ENCODE assay signal across 8 mouse cellular contexts in the genomic region with DNA sequence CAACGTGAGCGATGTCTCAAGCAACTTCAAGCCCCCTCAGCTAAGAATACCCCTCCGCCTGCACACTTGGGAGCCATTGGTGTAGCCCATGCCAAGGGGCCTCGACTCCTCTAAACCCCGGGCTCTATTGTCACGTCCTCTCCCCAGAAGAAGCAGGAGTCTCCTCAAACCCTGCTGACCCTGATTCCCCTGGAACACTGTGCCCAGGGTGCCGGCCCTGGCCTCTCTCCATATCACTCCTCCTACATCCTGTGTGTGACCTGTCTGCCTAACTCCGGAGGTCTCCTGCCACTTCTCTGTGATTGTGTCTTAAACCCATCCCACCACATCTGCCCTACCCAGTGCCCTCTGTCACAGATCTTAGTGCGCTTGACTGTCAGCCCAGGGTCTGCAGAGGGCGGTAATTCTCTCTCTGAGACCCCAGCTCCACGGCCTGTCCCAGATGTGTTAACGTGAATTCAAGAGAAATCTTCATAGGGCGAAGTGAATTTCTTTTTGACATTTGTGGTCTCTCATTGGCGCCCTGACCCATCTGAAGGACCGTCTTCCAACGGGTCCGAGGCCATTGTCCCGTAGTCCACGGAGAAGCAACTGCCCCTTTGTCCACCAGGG. TPM values are rescaled to one million over a fixed set of nuclear protein-coding genes. Genes with fewer than 3 reads are reported as not detected.
DNase-seq lines count a peak whose midpoint lies in the region; ATAC-seq and TF ChIP-seq lines count a peak whose summit lies in the region.

No protein-coding gene starts in this region.

- 0 out of 2 replicates have a peak, but pooled peaks cover 9% of the 10 kb centered on the region for H3K27me3 ChIP-seq in kidney, postnatal 0 days (ENCODE audit: insufficient read depth, low read length)
- peaks cover 26% of the 10 kb centered on the region for H3K27me3 ChIP-seq in hindbrain, embryonic 14.5 days (ENCODE audit: control insufficient read depth, insufficient read depth, low read length)
- H3K27me3 ChIP-seq in midbrain, embryonic 15.5 days (replicated peaks): peaks cover 35% of the 10 kb centered on the region

- 0 out of 2 replicates have a peak, but pooled peaks cover 6% of the 10 kb centered on the region for H3K36me3 ChIP-seq in kidney, postnatal 0 days (ENCODE audit: insufficient read depth, low read length)
- H3K36me3 ChIP-seq in hindbrain, embryonic 14.5 days (replicated peaks; ENCODE audit: control insufficient read depth, insufficient read depth): no peaks in the 10 kb centered on the region
- H3K36me3 ChIP-seq in midbrain, embryonic 15.5 days (replicated peaks): no peaks in the 10 kb centered on the region

- WGBS in kidney, postnatal 0 days: 19% methylated on average over 19 of the region's 19 CpGs
- WGBS in hindbrain, embryonic 14.5 days: 16% methylated on average over 19 of the region's 19 CpGs
- 20% methylated on average over 19 of the region's 19 CpGs for WGBS in midbrain, embryonic 15.5 days

- H3K27ac ChIP-seq in kidney, postnatal 0 days: peak overlapping the region; percentile 84
- H3K27ac ChIP-seq in cortical plate, adult 2 months (ENCODE audit: insufficient read depth, low read length): no peak overlapping the region
- H3K27ac ChIP-seq in hindbrain, embryonic 14.5 days: no peak overlapping the region
- no peak overlapping the region for H3K27ac ChIP-seq in midbrain, embryonic 15.5 days

- peak overlapping the region; percentile 72 for H3K4me3 ChIP-seq in kidney, postnatal 0 days (replicated peaks; ENCODE audit: low read depth, low read length)
- peak overlapping the region; percentile 17; the same call in 1 of the 2 replicates for H3K4me3 ChIP-seq in cortical plate, adult 2 months (ENCODE audit: insufficient read depth, low read length)
- H3K4me3 ChIP-seq in hindbrain, embryonic 14.5 days (replicated peaks; ENCODE audit: low read length): peak overlapping the region; percentile 47
- peak overlapping the region; percentile 44 for H3K4me3 ChIP-seq in midbrain, embryonic 15.5 days

- no peak for ATAC-seq in kidney, postnatal 0 days (replicated peaks; ENCODE audit: low FRiP score, low read depth)
- ATAC-seq in hindbrain, embryonic 14.5 days (ENCODE audit: low FRiP score): no peak
- ATAC-seq in midbrain, embryonic 15.5 days (replicated peaks): no peak

- peak overlapping the region; percentile 77 for H3K9ac ChIP-seq in kidney, postnatal 0 days (ENCODE audit: low read depth, low read length)
- peak overlapping the region; percentile 53; the same call in 1 of the 2 replicates for H3K9ac ChIP-seq in hindbrain, embryonic 14.5 days
- H3K9ac ChIP-seq in midbrain, embryonic 15.5 days: peak overlapping the region; percentile 26; the same call in 1 of the 2 replicates

- H3K4me1 ChIP-seq in kidney, postnatal 0 days (replicated peaks; ENCODE audit: insufficient read depth, low read length): peaks cover 19% of the 10 kb centered on the region; the same call in 1 of the 2 replicates
- no peaks in the 10 kb centered on the region; the same call in 1 of the 2 replicates for H3K4me1 ChIP-seq in cortical plate, adult 2 months (ENCODE audit: control insufficient read depth, insufficient read depth, low read length)
- peaks cover 26% of the 10 kb centered on the region for H3K4me1 ChIP-seq in hindbrain, embryonic 14.5 days (replicated peaks; ENCODE audit: control insufficient read depth, insufficient read depth, low read length)
- H3K4me1 ChIP-seq in midbrain, embryonic 15.5 days: peaks cover 37% of the 10 kb centered on the region

- no peak for DNase-seq in kidney, postnatal 0 days (ENCODE audit: low spot score)
- no peak for DNase-seq in kidney, postnatal 4 days
- DNase-seq in hindbrain, embryonic 14.5 days (ENCODE audit: low spot score): no peak
- DNase-seq in adipocyte (ENCODE audit: low spot score): no peak
- no peak for DNase-seq in gastrocnemius, postnatal 4 days (ENCODE audit: low spot score in 2 of 2)
- DNase-seq in ovary, postnatal 14 days (ENCODE audit: low spot score): no peak

- TF ChIP-seq POLR2A in cortical plate, adult 2 months (IDR thresholded peaks at IDR 0.05; ENCODE audit: extremely low read depth, insufficient read depth, low read length): no peak

- peak overlapping the region; percentile 99 for H3K4me2 ChIP-seq in kidney, postnatal 0 days (ENCODE audit: low read length)
- H3K4me2 ChIP-seq in hindbrain, embryonic 14.5 days (replicated peaks): peak overlapping the region; percentile 93
- H3K4me2 ChIP-seq in midbrain, embryonic 15.5 days: peak overlapping the region; percentile 86

- no peaks in the 10 kb centered on the region for H3K9me3 ChIP-seq in kidney, postnatal 0 days (replicated peaks; ENCODE audit: low read length)
- no peaks in the 10 kb centered on the region for H3K9me3 ChIP-seq in hindbrain, embryonic 14.5 days (ENCODE audit: control insufficient read depth, low read length)
- H3K9me3 ChIP-seq in midbrain, embryonic 15.5 days: no peaks in the 10 kb centered on the region

- TF ChIP-seq CTCF in kidney, postnatal 0 days (IDR thresholded peaks at IDR 0.05; ENCODE audit: low read depth): no peak; the same call in none of the 2 replicates
- no peak for TF ChIP-seq CTCF in cortical plate, adult 2 months (IDR thresholded peaks at IDR 0.05; ENCODE audit: extremely low read depth, insufficient read depth, low read length)

RNA-seq across cellular contexts. Expression of gene Zbtb42, which starts 0.6 kb away (rescaled TPM):
- 5.9 and 6.7 TPM in 2 replicates for polyA plus RNA-seq in kidney, postnatal 0 days (2015; fragmentation: Nextera tagmentation; extraction: Ambion mirVana)
- 1.3 and 1.7 TPM in 2 replicates for polyA plus RNA-seq in cortical plate, adult 2 months (2012; rRNA removed)
- polyA plus RNA-seq in hindbrain, embryonic 14.5 days (2014; fragmentation: Nextera tagmentation; extraction: Ambion mirVana): 2.2 and 4.7 TPM in 2 replicates
- polyA plus RNA-seq in midbrain, embryonic 15.5 days (2015; fragmentation: Nextera tagmentation; extraction: Ambion mirVana): 1.9 and 2.5 TPM in 2 replicates
- total RNA-seq in gastrocnemius, postnatal 4 days (2021): 1 to 10 TPM; 2.2 to 3.1 TPM

RNA-seq across cellular contexts. Expression of gene Akt1, which starts 3.4 kb away (rescaled TPM):
- polyA plus RNA-seq in kidney, postnatal 0 days (2015; fragmentation: Nextera tagmentation; extraction: Ambion mirVana): 72.5 and 114 TPM in 2 replicates
- 168 and 178 TPM in 2 replicates for polyA plus RNA-seq in cortical plate, adult 2 months (2012; rRNA removed)
- 69.2 and 70.3 TPM in 2 replicates for polyA plus RNA-seq in hindbrain, embryonic 14.5 days (2014; fragmentation: Nextera tagmentation; extraction: Ambion mirVana)
- polyA plus RNA-seq in midbrain, embryonic 15.5 days (2015; fragmentation: Nextera tagmentation; extraction: Ambion mirVana): 139 and 162 TPM in 2 replicates
- 100 to 1,000 TPM; 258 to 259 TPM for total RNA-seq in gastrocnemius, postnatal 4 days (2021)

RNA-seq across cellular contexts. Expression of gene Siva1, which starts 33.6 kb away (rescaled TPM):
- 202 and 209 TPM in 2 replicates for polyA plus RNA-seq in kidney, postnatal 0 days (2015; fragmentation: Nextera tagmentation; extraction: Ambion mirVana)
- polyA plus RNA-seq in cortical plate, adult 2 months (2012; rRNA removed): 25.6 and 29.3 TPM in 2 replicates
- 54.2 and 58.4 TPM in 2 replicates for polyA plus RNA-seq in hindbrain, embryonic 14.5 days (2014; fragmentation: Nextera tagmentation; extraction: Ambion mirVana)
- 51.2 and 59.2 TPM in 2 replicates for polyA plus RNA-seq in midbrain, embryonic 15.5 days (2015; fragmentation: Nextera tagmentation; extraction: Ambion mirVana)
- 10 to 100 TPM; 42.9 to 43.8 TPM for total RNA-seq in gastrocnemius, postnatal 4 days (2021)

RNA-seq across cellular contexts. Expression of gene Cep170b, which starts 42.2 kb away (rescaled TPM):
- 13.6 and 13.9 TPM in 2 replicates for polyA plus RNA-seq in kidney, postnatal 0 days (2015; fragmentation: Nextera tagmentation; extraction: Ambion mirVana)
- 129 and 131 TPM in 2 replicates for polyA plus RNA-seq in cortical plate, adult 2 months (2012; rRNA removed)
- 39.5 and 41.9 TPM in 2 replicates for polyA plus RNA-seq in hindbrain, embryonic 14.5 days (2014; fragmentation: Nextera tagmentation; extraction: Ambion mirVana)
- 51.0 and 53.7 TPM in 2 replicates for polyA plus RNA-seq in midbrain, embryonic 15.5 days (2015; fragmentation: Nextera tagmentation; extraction: Ambion mirVana)
- 10 to 100 TPM; 10.2 to 11.4 TPM for total RNA-seq in gastrocnemius, postnatal 4 days (2021)

RNA-seq across cellular contexts. Expression of gene Adssl1, which starts 58.2 kb away (rescaled TPM):
- polyA plus RNA-seq in kidney, postnatal 0 days (2015; fragmentation: Nextera tagmentation; extraction: Ambion mirVana): 13.4 and 14.5 TPM in 2 replicates
- 38.0 and 44.6 TPM in 2 replicates for polyA plus RNA-seq in cortical plate, adult 2 months (2012; rRNA removed)
- polyA plus RNA-seq in hindbrain, embryonic 14.5 days (2014; fragmentation: Nextera tagmentation; extraction: Ambion mirVana): 5.3 and 5.5 TPM in 2 replicates
- 3.1 and 3.6 TPM in 2 replicates for polyA plus RNA-seq in midbrain, embryonic 15.5 days (2015; fragmentation: Nextera tagmentation; extraction: Ambion mirVana)
- 100 to 1,000 TPM; 221 to 269 TPM for total RNA-seq in gastrocnemius, postnatal 4 days (2021)

Comparison
In these comparisons a context has a peak if more than half of its experiments do, and no peak if none do; other contexts are left out.
1. H3K4me3 ChIP-seq: peak in every context shown above with its lines; median percentile 72 in kidney, postnatal 0 days; 47 in hindbrain, embryonic 14.5 days; 44 in midbrain, embryonic 15.5 days; 17 in cortical plate, adult 2 months.
2. H3K9ac ChIP-seq: peak in every context shown above with its lines; median percentile 77 in kidney, postnatal 0 days; 53 in hindbrain, embryonic 14.5 days; 26 in midbrain, embryonic 15.5 days.